Mouse (Mus musculus): ENCODE results near the gene Met.

The Met gene

DNA sequence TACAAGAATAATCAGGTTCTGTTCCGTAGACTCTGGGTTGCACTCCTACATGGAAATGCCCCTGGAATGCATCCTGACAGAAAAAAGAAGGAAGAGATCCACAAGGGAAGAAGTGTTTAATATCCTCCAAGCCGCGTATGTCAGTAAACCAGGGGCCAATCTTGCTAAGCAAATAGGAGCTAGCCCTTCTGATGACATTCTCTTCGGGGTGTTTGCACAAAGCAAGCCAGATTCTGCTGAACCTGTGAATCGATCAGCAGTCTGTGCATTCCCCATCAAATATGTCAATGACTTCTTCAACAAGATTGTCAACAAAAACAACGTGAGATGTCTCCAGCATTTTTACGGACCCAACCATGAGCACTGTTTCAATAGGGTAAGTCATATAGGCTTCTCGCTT lies 28.5 kb downstream of the Met start:
- no peak for DNase-seq

DNA sequence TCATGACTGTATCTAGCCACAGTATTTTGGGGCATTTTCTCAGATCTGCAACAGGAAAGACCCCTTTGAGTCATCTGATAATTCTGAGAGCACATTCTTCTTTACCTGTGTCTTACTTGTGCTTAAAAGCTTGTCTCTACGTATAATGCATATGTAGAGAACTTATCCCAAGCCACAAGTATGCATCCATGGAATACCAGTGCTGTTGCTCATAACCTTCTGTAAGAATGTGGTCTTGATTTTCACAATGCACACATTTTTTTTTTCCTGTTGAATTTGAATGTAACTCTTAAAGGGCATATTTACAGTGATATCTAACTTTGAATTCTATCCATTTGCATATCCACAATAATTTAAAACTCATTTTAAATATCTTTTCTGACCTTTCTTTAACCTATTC lies 31.8 kb downstream of the Met start:
- DNase-seq, result no peak

DNA sequence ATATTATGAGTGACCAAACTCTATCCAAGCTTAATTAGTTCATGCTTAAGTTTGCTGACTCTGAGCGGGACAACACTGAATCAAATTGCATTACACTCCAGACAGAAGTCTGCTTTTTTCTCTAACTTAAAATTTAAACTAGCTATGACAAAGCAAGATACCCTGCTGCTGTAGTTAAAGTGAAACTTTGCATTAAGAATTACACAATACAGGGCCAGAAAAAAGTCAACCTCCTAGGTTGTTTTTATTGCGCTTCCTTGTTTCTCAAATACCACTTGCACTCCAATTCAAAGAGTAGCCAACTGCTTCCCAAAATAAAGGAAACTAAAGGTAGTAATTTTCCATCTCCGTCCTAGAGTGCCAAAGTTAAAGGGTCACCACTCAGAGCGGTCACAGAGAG lies 33.8 kb downstream of the Met start:
- no peak for DNase-seq

DNA sequence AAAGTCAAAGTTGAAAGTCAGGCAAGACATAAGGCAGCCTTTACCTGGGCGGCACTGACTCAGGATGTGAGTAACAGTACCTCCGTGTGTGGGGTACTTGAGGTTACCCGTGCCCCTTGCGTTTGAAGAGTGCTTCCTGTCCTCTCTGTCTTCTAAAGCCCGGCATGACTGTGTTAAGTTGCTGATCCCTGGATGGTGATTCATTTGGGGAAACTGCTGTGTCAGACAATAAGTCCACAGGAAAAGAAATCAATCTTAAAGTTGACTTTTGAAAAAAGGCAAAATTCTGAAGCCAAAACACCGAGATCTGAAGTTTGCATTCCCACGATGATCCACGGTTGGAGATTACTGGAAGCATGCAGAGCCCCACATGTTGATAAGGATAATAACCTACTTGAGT lies 35.2 kb downstream of the Met start:
- DNase-seq, result no peak

DNA sequence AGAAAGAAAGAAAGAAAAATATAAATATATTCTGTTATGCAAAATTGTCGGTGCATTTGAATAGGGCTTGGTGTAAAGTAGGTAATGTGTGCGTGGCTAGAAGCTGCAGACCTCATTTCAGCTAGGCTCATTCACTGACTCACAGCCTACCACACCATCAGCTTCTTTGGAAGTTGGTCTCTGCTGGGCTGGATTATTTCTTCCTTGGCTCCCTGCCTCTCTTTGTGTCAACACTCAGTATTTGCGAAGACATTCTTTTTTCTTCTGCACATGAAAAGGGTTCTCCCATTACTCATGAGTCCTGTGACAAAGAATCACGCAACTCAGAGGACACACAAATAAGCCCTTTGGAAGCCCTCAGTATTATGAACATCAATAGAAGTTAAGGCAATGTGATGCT lies 37.8 kb downstream of the Met start:
- no peak for DNase-seq

DNA sequence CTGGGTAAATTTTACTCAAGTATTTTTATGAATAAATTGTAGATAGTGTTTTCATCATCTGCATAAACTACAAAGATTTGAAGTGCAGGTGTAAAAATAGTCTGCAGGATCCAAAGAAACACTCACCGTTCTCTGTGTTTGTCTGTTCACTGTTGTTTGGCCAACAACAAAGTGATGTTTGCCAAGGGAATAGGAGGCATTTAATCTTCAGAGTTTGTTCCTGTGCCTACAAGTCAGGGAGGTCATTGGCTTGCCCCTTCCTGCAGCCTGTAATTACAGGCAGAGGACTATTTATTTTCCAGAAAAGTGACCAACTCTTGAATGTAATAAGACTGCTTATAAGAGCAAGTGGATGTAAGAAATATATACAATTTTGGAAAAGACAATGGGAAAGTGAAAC lies 38.7 kb downstream of the Met start:
- no peak for DNase-seq

DNA sequence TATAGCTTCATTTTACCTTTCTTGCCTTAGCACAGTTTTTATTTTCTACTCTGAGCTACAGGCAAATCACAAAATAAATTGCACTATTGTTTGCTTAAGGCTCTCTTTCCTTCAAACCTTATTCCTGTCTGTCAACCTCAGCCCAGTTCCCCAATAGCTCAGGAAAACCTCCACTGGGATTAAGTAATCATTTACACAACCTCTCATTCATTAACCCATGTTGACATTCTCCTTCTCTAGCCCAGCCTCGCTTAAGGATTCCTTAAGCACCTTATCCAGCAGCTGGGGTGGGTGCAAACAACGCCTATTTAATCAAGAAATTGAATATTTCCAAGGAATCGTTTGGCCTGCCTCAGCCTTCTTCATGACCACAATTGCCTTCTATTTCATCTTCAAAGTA lies 40.1 kb downstream of the Met start:
- no peak for DNase-seq

DNA sequence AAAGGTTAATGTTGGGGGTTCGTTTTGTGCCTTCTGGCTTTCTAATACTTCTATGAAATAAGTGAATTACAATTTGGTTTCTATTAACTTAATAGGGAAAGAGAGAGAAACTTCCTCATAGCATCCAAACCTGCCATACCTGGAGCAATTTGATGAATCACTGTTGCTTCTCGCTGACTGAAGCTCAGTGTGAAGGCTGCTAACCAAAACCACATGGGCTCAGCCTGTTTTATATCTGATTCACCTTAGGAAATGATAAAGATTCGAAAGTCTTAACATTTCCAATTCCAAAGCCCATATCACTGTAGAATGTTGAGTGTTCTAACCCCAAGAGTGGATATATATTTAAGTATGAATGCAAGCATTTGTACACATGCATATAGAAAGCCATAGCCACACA lies 41.9 kb downstream of the Met start:
- no peak for DNase-seq

DNA sequence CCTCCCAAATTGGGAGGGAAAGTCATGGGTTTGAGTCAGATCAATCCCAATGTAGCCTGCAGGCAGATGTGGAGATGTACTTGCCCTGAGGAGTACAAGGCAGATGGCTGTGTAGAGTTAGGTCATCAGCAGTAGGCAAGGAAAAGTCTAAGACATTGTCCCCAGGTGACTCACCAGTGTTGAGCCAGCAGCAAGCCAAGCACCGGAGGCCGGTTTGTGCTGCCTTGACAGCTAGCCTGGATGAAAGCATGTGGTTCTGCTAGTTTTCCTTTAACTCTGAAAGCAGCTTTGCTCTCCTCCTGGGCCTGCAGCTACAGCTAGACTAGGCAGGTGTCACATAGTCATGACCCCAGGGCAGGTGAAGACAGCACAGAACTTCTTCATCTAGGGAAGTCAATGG lies 43.2 kb downstream of the Met start:
- DNase-seq, result peak; percentile 59

DNA sequence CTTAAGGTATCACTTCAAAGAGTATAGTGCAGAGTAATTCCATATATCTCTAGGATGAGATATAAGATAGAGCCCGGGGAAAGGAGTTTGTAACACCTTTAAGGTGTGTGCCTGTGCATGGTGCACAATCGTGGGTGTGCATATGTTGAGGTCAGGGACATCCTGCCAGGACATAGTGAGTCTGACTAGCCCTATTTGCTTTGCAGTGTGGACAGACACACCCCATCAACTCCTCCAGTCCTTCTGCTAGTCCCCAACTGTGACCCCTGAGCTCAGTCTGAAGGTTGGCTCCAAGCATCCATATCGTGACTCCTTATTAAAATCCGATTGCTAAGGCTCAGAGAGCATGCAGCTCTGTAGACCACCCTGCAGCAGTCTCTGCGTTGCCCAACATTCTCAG lies 44.6 kb downstream of the Met start:
- DNase-seq, result no peak

DNA sequence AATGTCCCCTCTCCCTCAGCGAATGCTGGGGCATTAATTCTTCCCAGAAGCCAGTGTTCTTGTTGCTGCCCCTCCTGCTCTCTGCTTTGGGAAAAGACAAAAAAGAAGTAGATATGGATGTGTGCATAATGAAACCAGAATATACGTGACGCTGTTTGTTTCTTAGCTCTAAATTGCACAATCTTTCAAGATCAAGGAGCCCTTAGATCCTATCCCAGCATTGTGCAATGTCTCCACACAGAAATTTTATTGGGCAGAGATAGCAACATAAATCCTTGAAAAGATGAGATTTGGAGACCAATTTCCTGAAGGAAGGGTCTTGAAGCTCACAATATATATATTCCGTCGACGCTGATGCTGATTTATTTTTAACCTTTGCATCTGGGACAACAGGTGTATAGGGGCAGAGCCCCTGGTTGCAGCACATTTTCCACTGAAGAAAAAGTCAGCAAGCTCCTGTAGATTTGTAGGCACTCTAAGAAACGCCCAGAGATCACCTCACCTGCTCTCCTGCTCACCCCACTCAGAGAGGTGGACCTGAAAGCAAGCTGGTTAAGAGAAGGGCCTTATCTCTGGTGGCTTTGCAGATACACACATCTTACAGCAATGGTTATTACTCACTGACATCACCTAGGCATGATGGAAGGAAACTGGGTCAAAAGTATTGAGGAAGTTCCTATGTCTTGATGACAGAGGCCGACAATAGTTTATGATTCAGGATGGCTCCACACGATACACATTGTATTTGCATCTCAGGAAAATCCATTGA lies 45.2 kb downstream of the Met start:
- no peak for DNase-seq

DNA sequence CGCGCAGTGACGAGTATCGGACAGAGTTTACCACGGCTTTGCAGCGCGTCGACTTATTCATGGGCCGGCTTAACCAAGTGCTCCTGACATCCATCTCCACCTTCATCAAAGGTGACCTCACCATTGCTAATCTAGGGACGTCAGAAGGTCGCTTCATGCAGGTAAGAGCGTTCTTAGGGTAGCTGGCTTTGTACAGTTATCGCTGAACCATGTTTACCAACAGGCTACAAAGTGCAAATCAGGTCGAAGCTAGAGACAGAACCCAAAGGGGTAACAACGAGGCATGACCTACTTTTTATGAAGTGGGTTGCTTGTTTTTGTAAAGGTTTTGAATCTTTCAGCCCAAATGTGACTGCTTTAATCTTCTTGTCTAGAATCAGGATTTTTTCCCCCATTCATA lies 49.8 kb downstream of the Met start:
- no peak for DNase-seq

DNA sequence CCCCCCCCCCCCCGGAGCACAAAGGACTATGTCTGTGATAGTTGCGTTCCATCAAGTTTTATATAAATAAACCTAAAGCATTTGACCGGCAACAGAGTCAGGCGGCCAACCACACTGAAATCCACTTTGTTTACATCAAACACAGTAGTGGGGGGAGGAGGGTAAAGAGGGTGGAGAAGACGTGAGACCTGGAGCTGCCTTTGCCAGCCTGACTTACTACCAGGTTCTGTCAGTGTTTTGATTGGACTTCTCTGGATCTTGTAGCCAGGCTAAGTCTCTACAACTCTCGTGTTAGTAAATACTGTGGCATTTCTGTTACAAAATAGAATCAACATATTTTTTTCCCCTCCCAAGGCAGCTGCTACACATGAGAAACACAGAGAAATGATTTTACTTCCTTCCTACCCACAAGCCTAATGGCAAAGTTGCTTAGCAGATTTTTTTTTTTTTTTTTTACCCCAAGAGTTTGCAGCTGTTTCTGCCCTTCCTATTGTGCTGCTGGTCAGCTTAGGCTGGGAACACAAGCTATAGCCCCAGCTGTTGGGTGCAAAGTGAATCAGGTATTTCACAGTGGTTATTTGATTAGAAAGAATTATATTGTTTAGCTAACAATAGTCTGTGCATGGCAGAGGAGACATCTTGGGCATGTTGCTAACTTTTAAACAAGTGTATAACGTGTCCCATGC lies 52.3 kb downstream of the Met start:
- DNase-seq, result no peak

DNA sequence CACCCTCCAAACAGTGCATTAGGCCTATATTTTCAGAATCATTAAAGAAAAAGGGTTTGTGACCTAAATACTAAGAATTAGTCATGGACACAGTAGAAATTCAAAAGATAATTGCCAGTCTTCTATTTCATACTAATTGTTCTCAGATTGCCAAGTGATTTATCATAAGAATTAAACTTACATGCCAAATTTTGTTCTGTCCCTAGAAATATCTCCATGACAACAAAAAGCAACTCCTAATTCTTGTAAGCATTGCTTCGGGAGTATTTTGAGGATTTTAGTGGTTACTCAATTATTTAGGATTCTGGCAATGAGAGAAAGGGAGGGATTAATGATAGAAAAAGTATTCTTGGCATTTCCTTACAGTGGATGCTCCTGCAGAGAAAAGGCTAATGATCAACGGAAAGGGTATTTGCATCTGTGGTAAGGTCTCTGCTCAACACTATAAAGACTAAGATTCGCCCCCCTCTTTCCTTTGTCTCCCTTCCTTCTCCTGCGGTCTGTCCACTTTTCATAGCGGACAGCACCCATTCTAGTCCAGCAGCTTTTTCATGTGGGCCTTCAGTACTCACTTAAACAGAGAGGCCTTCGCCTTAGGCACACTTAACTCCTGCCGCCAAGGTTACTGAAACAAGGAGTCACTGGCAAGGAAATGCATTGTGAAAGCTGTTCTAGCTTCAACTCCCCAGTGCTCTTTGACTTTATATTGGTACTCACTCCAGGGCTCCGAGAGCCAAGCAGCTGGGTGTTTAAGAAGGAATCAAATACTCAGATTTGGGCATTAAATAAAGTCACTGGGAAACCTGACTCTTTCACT lies 58.5 kb downstream of the Met start:
- no peak for DNase-seq

DNA sequence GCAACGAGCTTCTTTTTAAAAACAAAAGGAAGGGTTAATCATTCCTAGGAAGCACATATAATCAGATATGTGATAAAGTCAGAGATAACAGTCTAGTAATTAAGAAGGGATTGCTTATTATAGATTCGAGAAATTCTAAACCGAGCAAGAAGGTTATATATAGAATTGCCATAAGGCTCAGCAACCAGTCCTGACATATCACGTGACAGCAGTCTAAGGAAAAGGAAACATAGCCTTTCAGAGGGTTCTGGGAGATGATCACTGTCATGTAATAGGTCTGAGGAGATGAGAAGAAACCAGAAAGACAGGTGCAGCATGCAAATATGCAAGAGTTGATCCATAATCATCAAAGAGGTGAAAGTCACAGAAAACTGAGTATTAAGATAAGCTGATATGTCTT lies 59.3 kb downstream of the Met start:
- no peak for DNase-seq

DNA sequence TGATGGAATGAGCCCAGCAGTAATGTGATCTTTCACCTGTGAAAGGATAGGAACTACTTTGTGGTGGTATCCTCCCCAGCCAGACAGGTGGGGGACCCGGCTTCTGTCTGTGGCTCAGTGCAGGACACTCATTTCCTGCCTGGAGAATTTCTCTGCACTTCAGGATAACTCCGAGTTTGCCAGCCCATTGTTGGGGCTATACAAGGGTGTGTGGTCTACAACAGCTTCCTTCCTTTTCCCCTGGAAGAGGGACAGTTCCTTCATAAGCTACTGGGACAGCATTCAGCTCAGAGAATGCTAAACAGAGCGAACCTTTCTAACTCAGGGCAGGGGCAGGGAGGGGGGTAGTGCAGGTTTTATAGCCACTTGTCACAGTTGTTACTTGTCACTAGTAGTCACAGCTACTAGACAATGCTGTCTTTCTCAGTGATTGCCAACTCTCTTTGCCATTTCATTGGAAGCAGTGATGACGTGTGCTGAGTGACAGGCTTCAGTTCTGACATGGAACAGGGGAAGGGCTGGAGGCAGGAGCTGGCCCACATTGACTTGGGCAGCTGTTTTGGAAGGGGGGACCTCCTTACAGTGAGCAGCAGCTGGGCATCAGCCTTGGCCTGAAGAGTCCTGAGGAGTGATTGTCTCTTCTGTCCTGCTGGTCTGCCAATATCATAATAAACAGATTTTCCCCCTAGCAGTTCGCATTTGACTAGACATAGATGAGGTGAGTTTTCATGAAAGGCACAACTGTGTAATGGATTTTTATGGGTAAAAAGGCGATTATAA lies 66.1 kb downstream of the Met start:
- peak; percentile 23 for DNase-seq

DNA sequence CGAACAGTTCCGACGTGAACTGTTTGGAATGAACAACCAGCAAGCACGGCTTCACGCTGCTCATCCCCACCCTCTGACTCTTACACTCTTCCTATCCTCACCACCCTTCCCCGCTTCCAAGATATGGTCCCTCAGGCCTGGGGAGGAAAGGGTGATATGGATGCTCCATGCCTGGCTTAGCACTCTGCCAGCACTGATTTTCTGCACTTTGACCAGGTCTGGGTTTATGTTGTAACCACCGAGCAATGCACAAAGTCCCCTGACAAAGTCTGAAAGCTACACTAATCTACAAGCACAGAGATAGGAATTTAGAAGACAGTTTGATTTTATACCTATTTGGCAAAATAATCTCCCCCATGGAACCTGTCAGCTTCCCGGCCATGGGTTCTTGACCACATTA lies 78.0 kb downstream of the Met start:
- peak; percentile 27 for DNase-seq

DNA sequence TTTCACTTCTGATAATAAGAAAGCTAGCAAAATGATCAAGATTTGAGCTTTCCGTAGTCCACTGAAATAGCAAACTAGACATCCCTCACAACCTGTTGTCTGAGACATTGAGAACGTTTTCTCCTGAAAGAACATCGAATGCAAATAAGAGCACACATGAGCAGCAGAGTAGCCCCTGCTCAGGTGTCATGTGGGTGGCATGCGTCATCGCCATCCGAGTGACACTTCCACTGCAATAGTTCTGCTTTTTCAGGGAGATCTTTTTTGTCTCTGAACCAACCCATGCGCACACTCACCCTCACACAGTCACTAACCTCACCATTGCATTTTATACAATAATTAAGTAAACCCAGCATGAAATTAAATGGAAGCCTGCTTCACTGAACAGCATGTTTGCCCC lies 78.8 kb downstream of the Met start:
- no peak for DNase-seq

DNA sequence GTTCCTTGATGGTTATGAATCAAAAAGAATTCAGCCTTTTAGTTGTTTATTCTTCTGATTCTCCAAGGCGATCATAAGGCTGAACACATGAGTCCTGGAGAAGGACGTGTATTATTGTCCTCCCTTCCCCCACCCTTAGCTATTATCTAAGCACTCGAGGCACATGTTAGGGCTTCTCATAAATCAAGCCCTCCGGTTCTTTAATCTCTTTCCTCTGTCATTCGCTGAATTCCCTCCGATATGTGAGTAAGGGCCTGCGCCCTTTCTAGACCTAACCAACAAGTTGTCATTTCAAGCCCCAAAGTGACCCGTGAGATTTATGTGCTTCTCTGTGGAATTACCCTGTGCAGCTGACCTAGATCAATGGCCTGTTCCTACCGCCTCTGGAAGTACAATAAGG lies 81.9 kb downstream of the Met start:
- no peak for DNase-seq

DNA sequence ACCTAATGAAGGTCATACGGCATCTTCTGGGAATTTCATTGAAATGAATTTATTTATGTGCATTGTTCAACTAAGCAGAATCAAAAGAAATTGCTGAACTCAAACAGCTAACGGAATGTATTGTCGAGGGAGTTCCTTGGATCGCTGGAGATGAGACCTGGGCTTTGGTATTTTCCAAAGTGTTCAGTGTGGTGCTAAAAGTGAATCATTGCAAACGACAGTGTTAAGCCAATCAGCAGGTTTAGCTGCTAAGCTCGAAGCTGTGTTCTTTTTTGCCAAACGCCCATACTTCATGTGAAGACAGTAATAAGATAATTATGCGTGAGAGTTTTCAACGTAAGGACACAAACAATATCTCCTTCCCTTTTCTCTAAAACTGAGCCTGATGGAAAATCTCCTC lies 82.7 kb downstream of the Met start:
- DNase-seq, result no peak

DNA sequence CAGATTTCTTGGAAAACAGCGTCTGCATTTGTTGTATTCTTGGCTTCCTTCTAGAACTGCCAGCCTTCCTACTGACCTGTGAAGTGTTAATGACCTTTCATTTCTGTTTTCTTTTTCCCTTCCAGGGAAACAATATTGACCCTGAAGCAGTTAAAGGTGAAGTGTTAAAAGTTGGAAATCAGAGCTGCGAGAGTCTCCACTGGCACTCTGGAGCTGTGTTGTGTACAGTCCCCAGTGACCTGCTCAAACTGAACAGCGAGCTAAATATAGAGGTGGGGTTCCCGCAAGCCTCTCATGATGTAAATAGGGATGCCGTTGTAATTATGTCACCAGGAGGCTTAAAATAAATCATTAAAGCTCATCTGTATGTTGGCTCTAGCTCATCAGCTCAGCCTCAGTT lies 83.2 kb downstream of the Met start:
- no peak for DNase-seq

DNA sequence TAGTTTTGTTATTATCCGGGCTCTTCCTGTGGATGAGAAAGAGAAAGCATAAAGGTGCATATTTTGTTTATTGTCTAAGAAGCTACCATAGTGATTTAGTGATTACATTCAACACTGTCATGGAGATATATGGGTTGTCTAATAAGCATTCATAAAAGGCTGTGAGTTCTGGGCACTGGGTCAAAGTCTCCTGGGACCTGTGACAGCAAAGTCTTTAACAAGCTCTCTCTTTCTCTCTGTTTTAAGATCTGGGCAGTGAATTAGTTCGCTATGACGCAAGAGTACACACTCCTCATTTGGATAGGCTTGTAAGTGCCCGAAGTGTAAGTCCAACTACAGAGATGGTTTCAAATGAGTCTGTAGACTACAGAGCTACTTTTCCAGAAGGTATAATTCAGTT lies 85.2 kb downstream of the Met start:
- no peak for DNase-seq

DNA sequence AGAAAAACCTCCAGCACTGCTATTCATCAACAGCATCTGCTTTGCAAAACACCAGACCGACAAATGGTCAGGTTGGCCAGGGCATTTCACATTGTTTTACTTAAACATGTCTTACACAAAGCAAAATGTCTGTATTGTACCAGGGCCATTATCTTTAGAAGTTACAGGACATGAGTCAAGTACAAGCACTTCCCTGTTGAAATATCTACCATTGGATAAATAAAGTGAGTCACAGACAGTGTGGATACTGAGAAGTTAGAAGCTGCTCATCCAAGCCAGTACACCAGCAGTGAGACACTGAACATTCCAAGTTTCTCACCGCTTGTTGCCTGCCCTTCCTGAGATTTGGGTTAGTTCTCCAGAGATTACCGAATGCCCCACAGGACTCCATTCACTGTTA lies 86.0 kb downstream of the Met start:
- no peak for DNase-seq
